Comparison of ENCODE assay signal across 8 mouse cellular contexts in the genomic region with DNA sequence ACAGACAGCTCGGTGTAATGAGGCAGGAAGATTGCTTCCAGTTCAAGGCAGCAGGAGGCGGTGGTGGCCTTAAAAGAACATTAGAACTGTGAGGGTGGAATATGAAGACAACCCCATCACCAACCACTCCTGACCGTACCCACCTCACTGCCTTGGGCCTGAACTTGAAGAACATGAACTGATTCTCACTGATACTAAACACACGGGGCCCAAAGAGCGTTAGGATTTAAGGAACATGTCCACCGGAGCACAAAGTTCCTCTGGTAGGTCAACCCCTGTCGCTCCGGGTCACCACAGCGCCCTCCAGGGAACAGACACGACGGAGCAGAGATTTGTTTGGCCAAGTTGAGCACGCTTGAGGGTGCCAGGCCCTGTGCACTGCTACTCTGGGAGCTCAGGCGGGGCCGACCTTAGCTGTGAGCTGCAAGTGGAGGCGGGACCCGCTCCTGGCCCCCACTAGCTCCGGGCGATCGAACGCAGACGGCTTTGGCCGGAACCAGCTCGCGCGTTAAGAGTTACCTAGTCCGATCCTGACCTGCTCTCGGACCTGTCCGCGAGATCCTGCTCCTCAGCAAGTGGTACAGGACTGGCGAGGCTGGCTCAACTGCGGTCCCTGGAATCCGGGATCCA. TPM values are rescaled to one million over a fixed set of nuclear protein-coding genes. Genes with fewer than 3 reads are reported as not detected.
DNase-seq lines count a peak whose midpoint lies in the region; ATAC-seq and TF ChIP-seq lines count a peak whose summit lies in the region.

No protein-coding gene starts in this region.

- H3K4me3 ChIP-seq in neural tube, embryonic 11.5 days (ENCODE audit: low read depth, low read length) = peak overlapping the region; percentile 70
- peak overlapping the region; percentile 77 for H3K4me3 ChIP-seq in bone marrow, adult 2 months (replicated peaks; ENCODE audit: control insufficient read depth, low read depth, low read length)
- peak overlapping the region; percentile 74 for H3K4me3 ChIP-seq in intestine, embryonic 15.5 days (replicated peaks)
- peak overlapping the region; percentile 79 for H3K4me3 ChIP-seq in lung, embryonic 15.5 days

- no peaks in the 10 kb centered on the region for H3K9me3 ChIP-seq in neural tube, embryonic 11.5 days (ENCODE audit: control insufficient read depth, low read length)
- no peaks in the 10 kb centered on the region for H3K9me3 ChIP-seq in intestine, embryonic 15.5 days
- no peaks in the 10 kb centered on the region for H3K9me3 ChIP-seq in lung, embryonic 15.5 days

- peak; percentile 20; the same call in 1 of the 2 replicates for ATAC-seq in neural tube, embryonic 11.5 days (ENCODE audit: insufficient read depth, low FRiP score, low TSS enrichment)
- ATAC-seq in intestine, embryonic 15.5 days = peak; percentile 73
- ATAC-seq in lung, embryonic 15.5 days (ENCODE audit: borderline replicate concordance, extremely low read depth, low FRiP score, low TSS enrichment) = peak; percentile 86

- no peaks in the 10 kb centered on the region for H3K27me3 ChIP-seq in neural tube, embryonic 11.5 days (ENCODE audit: control insufficient read depth, insufficient read depth, low read length)
- no peaks in the 10 kb centered on the region for H3K27me3 ChIP-seq in intestine, embryonic 15.5 days (replicated peaks)
- H3K27me3 ChIP-seq in lung, embryonic 15.5 days = no peaks in the 10 kb centered on the region

- peak overlapping the region; percentile 70 for H3K9ac ChIP-seq in neural tube, embryonic 11.5 days (ENCODE audit: low read length)
- peak overlapping the region; percentile 80 for H3K9ac ChIP-seq in intestine, embryonic 15.5 days
- H3K9ac ChIP-seq in lung, embryonic 15.5 days = peak overlapping the region; percentile 72

- no peaks in the 10 kb centered on the region for H3K4me1 ChIP-seq in neural tube, embryonic 11.5 days (ENCODE audit: control insufficient read depth, insufficient read depth, low read length)
- no peaks in the 10 kb centered on the region for H3K4me1 ChIP-seq in bone marrow, adult 2 months (ENCODE audit: control insufficient read depth, insufficient read depth, low read length)
- peaks cover 4% of the 10 kb centered on the region for H3K4me1 ChIP-seq in intestine, embryonic 15.5 days (replicated peaks)
- H3K4me1 ChIP-seq in lung, embryonic 15.5 days = peaks cover 14% of the 10 kb centered on the region; the same call in 1 of the 2 replicates

- H3K36me3 ChIP-seq in neural tube, embryonic 11.5 days (ENCODE audit: control insufficient read depth, insufficient read depth, low read length) = no peaks in the 10 kb centered on the region
- H3K36me3 ChIP-seq in intestine, embryonic 15.5 days = no peaks in the 10 kb centered on the region
- H3K36me3 ChIP-seq in lung, embryonic 15.5 days = no peaks in the 10 kb centered on the region

- TF ChIP-seq CTCF in bone marrow, adult 2 months (IDR thresholded peaks at IDR 0.05; ENCODE audit: control insufficient read depth, insufficient read depth, low read length) = peak; percentile 47; the same call in 1 of the 2 replicates

- peak overlapping the region; percentile 87 for H3K4me2 ChIP-seq in neural tube, embryonic 11.5 days (ENCODE audit: low read depth)
- peak overlapping the region; percentile 83 for H3K4me2 ChIP-seq in intestine, embryonic 15.5 days (replicated peaks)
- H3K4me2 ChIP-seq in lung, embryonic 15.5 days = peak overlapping the region; percentile 86

- no peak for DNase-seq in neural tube, embryonic 11.5 days (ENCODE audit: low spot score)
- no peak for DNase-seq in neural tube, embryonic 10.5 days (ENCODE audit: extremely low spot score, low spot score)
- peak; percentile 71 for DNase-seq in gastrocnemius, postnatal 10 days
- DNase-seq in retina, embryonic 14.5 days (ENCODE audit: low spot score) = peak; percentile 73
- DNase-seq in frontal cortex, postnatal 25 days (ENCODE audit: low spot score in 2 of 2) = no peak

- WGBS in neural tube, embryonic 11.5 days = under 1% methylated on average over 32 of the region's 32 CpGs
- 1% methylated on average over 32 of the region's 32 CpGs for WGBS in bone marrow, adult 2 months
- WGBS in intestine, embryonic 15.5 days = under 1% methylated on average over 32 of the region's 32 CpGs
- WGBS in lung, embryonic 15.5 days = 1% methylated on average over 32 of the region's 32 CpGs

- peak overlapping the region; percentile 15; the same call in 1 of the 2 replicates for H3K27ac ChIP-seq in neural tube, embryonic 11.5 days (ENCODE audit: low read depth, low read length)
- H3K27ac ChIP-seq in bone marrow, adult 2 months (ENCODE audit: control insufficient read depth, insufficient read depth, low read depth, low read length, poor library complexity) = peak overlapping the region; percentile 72
- peak overlapping the region; percentile 85 for H3K27ac ChIP-seq in intestine, embryonic 15.5 days
- peak overlapping the region; percentile 77 for H3K27ac ChIP-seq in lung, embryonic 15.5 days

- TF ChIP-seq POLR2A in bone marrow, adult 2 months (IDR thresholded peaks at IDR 0.05; ENCODE audit: borderline replicate concordance, control insufficient read depth, low read depth, low read length) = 0 out of 2 replicates have a peak, but pooled peaks have one; percentile 24

RNA-seq across cellular contexts. Expression of a gene that starts 0.5 kb away (rescaled TPM):
- 22.2 and 22.7 TPM in 2 replicates for polyA plus RNA-seq in neural tube, embryonic 11.5 days (2014; fragmentation: Nextera tagmentation; extraction: Ambion mirVana)
- 4.7 and 9.0 TPM in 2 replicates for polyA plus RNA-seq in bone marrow, adult 2 months (2011; ENCODE audit: insufficient read depth, insufficient read length, low replicate concordance, missing spikeins)
- total RNA-seq in gastrocnemius, postnatal 10 days (2021) = 10 to 100 TPM; 45.8 to 59.0 TPM
- polyA plus RNA-seq in intestine, embryonic 15.5 days (2015; fragmentation: Nextera tagmentation; extraction: Ambion mirVana) = 89.5 and 101 TPM in 2 replicates
- 44.4 and 44.7 TPM in 2 replicates for polyA plus RNA-seq in lung, embryonic 15.5 days (2015; fragmentation: Nextera tagmentation; extraction: Ambion mirVana)

RNA-seq across cellular contexts. Expression of a gene that starts 9.1 kb away (rescaled TPM):
- polyA plus RNA-seq in neural tube, embryonic 11.5 days (2014; fragmentation: Nextera tagmentation; extraction: Ambion mirVana) = 125 and 128 TPM in 2 replicates
- polyA plus RNA-seq in bone marrow, adult 2 months (2011; ENCODE audit: insufficient read depth, insufficient read length, low replicate concordance, missing spikeins) = 45.6 and 59.8 TPM in 2 replicates
- 10 to 100 TPM; 18.5 to 30.0 TPM for total RNA-seq in gastrocnemius, postnatal 10 days (2021)
- polyA plus RNA-seq in intestine, embryonic 15.5 days (2015; fragmentation: Nextera tagmentation; extraction: Ambion mirVana) = 82.9 and 93.8 TPM in 2 replicates
- polyA plus RNA-seq in lung, embryonic 15.5 days (2015; fragmentation: Nextera tagmentation; extraction: Ambion mirVana) = 88.3 and 90.1 TPM in 2 replicates

RNA-seq across cellular contexts. Expression of a gene that starts 36.0 kb away (rescaled TPM):
- polyA plus RNA-seq in neural tube, embryonic 11.5 days (2014; fragmentation: Nextera tagmentation; extraction: Ambion mirVana) = 14.5 and 16.2 TPM in 2 replicates
- polyA plus RNA-seq in bone marrow, adult 2 months (2011; ENCODE audit: insufficient read depth, insufficient read length, low replicate concordance, missing spikeins) = 4.0 TPM in 1 of 2 replicates, not detected in the other
- 1 to 10 TPM; 3.5 to 4.8 TPM for total RNA-seq in gastrocnemius, postnatal 10 days (2021)
- polyA plus RNA-seq in intestine, embryonic 15.5 days (2015; fragmentation: Nextera tagmentation; extraction: Ambion mirVana) = 53.4 and 94.1 TPM in 2 replicates
- polyA plus RNA-seq in lung, embryonic 15.5 days (2015; fragmentation: Nextera tagmentation; extraction: Ambion mirVana) = 13.1 and 13.3 TPM in 2 replicates

RNA-seq across cellular contexts. Expression of a gene that starts 40.8 kb away (rescaled TPM):
- 0.53 and 0.77 TPM in 2 replicates for polyA plus RNA-seq in neural tube, embryonic 11.5 days (2014; fragmentation: Nextera tagmentation; extraction: Ambion mirVana)
- 1.2 TPM in 1 of 2 replicates, not detected in the other for polyA plus RNA-seq in bone marrow, adult 2 months (2011; ENCODE audit: insufficient read depth, insufficient read length, low replicate concordance, missing spikeins)
- 1 to 10 TPM in 1 of 2 experiments, under 1 TPM in 1; 0.94 to 1.9 TPM for total RNA-seq in gastrocnemius, postnatal 10 days (2021)
- polyA plus RNA-seq in intestine, embryonic 15.5 days (2015; fragmentation: Nextera tagmentation; extraction: Ambion mirVana) = 11.8 and 19.3 TPM in 2 replicates
- 11.7 and 12.8 TPM in 2 replicates for polyA plus RNA-seq in lung, embryonic 15.5 days (2015; fragmentation: Nextera tagmentation; extraction: Ambion mirVana)

RNA-seq across cellular contexts. Expression of a gene that starts 44.7 kb away (rescaled TPM):
- 0.27 and 1.0 TPM in 2 replicates for polyA plus RNA-seq in neural tube, embryonic 11.5 days (2014; fragmentation: Nextera tagmentation; extraction: Ambion mirVana)
- polyA plus RNA-seq in bone marrow, adult 2 months (2011; ENCODE audit: insufficient read depth, insufficient read length, low replicate concordance, missing spikeins) = 10.9 and 23.9 TPM in 2 replicates
- total RNA-seq in gastrocnemius, postnatal 10 days (2021) = under 1 TPM in 1 of 2 experiments, not detected in 1; 0.16 TPM
- polyA plus RNA-seq in intestine, embryonic 15.5 days (2015; fragmentation: Nextera tagmentation; extraction: Ambion mirVana) = 36.4 and 126 TPM in 2 replicates
- 0.39 and 0.78 TPM in 2 replicates for polyA plus RNA-seq in lung, embryonic 15.5 days (2015; fragmentation: Nextera tagmentation; extraction: Ambion mirVana)

Comparison
In these comparisons a context has a peak if more than half of its experiments do, and no peak if none do; other contexts are left out.
1. ATAC-seq: peak in every context shown above with its lines; median percentile 86 in lung, embryonic 15.5 days; 73 in intestine, embryonic 15.5 days; 20 in neural tube, embryonic 11.5 days.
2. DNase-seq: peak in gastrocnemius, postnatal 10 days (single experiment) and retina, embryonic 14.5 days (single experiment); none in neural tube, embryonic 11.5 days (single experiment), neural tube, embryonic 10.5 days (single experiment) and frontal cortex, postnatal 25 days (0 of 2).
3. H3K27ac ChIP-seq: peak in every context shown above with its lines; median percentile 85 in intestine, embryonic 15.5 days; 77 in lung, embryonic 15.5 days; 72 in bone marrow, adult 2 months; 15 in neural tube, embryonic 11.5 days.
4. Peak in every context shown above with its lines, with median percentiles within 50 percentile points of each other: H3K4me2 ChIP-seq, H3K4me3 ChIP-seq and H3K9ac ChIP-seq.